Mouse (Mus musculus): Measurements from ENCODE around the gene Pdcd2. TPM values are rescaled to one million over a fixed set of nuclear protein-coding genes. Genes with fewer than 3 reads are reported as not detected.

Gene Pdcd2
- total and polyA plus RNA-seq, 3 experiments, result 102 to 314 (median 179) TPM

DNA sequence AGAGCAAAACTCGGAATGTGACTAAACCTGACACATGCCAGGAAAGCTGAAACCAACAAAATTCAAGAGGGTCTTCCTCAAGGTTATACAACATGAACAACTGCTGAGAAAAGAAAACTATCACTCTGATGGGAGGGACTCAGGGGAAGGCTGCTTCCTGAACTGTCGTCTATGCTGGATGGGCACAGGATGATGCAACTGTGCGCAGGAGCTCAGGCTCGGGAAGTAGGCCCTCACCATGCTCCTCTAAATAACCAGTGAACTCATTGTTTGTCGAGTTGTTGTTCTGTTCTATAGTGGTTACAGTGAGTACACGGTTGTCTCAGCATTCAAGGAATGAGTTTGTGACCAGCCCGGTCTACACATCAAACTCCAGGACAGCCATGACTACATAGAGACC is 36.6 kb downstream of the Pdcd2 start:
- no peak overlapping the region for H3K4me3 ChIP-seq (ENCODE audit: low read depth, low read length)
- ATAC-seq (ENCODE audit: extremely low read depth, insufficient number of reproducible peaks, low FRiP score, poor library complexity, severe bottlenecking), result no peak

DNA sequence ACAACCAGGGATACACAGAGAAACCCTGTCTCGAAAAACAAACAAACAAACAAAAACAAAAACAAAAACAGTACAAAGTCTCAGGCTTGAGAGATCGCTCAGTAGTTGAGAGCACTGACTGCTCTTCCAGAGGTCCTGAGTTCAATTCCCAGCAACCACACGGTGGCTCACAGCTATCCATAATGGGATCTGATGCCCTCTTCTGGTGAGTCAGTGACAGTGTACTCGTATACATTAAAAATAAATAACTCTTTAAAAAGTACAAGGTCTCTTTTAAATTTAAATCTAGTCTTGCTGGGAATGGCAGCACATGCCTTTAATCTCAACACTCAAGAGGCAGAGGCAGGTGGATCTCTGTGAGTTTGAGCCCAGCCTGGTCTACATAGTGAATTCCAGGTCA is 54.4 kb downstream of the Pdcd2 start:
- no peaks in the 10 kb centered on the region for H3K9me3 ChIP-seq (replicated peaks)
- TF ChIP-seq POLR2AphosphoS5 (IDR thresholded peaks at IDR 0.05; ENCODE audit: insufficient replicate concordance, low read depth, low read length), result no peak
- TF ChIP-seq GATA1 (IDR thresholded peaks at IDR 0.05; ENCODE audit: borderline replicate concordance, low read length), result no peak
- TF ChIP-seq GATA2 (IDR thresholded peaks at IDR 0.05; ENCODE audit: borderline replicate concordance, low read depth, low read length), result no peak
- DNase-seq (ENCODE audit: low spot score) (no peak), ATAC-seq (ENCODE audit: extremely low read depth, insufficient number of reproducible peaks, low FRiP score, poor library complexity, severe bottlenecking) (no peak)
- no peak overlapping the region for H3K4me3 ChIP-seq (ENCODE audit: low read depth, low read length)
- H3K4me1 ChIP-seq (ENCODE audit: insufficient read depth, low read depth, low read length), result peaks cover 2% of the 10 kb centered on the region; the same call in 1 of the 2 replicates
- H3K27me3 ChIP-seq (ENCODE audit: insufficient read depth, low read length), result no peaks in the 10 kb centered on the region
- peaks cover 82% of the 10 kb centered on the region for H3K36me3 ChIP-seq (replicated peaks)

More for the DNA sequence above, 36.6 kb downstream of the Pdcd2 start:
- Histone ChIP-seq H3K27me3 (ENCODE audit: insufficient read depth, low read length) (no peaks in the 10 kb centered on the region), H3K36me3 (replicated peaks) (peaks cover 65% of the 10 kb centered on the region), H3K9me3 (replicated peaks) (no peaks in the 10 kb centered on the region), H3K4me1 (ENCODE audit: insufficient read depth, low read depth, low read length) (peaks cover 18% of the 10 kb centered on the region)
- TF ChIP-seq CTCF (IDR thresholded peaks at IDR 0.05; ENCODE audit: low read depth, low read length), result no peak
- no peak for TF ChIP-seq GATA2 (IDR thresholded peaks at IDR 0.05; ENCODE audit: borderline replicate concordance, low read depth, low read length)
- TF ChIP-seq GATA1 (IDR thresholded peaks at IDR 0.05; ENCODE audit: borderline replicate concordance, low read length), result no peak
- TF ChIP-seq TAL1 (conservative IDR thresholded peaks at IDR 0.05; ENCODE audit: low read depth, low read length), result no peak
- no peak for TF ChIP-seq POLR2AphosphoS5 (IDR thresholded peaks at IDR 0.05; ENCODE audit: insufficient replicate concordance, low read depth, low read length)
- DNase-seq (ENCODE audit: low spot score), result no peak

Other genes starting within 250 kb of the Pdcd2 start
- not detected in 2 replicates for gene Dll1, start 150.4 kb downstream of the Pdcd2 start, total RNA-seq (2014; fragmentation: Nextera tagmentation)
- not detected in 2 replicates for gene Dll1, start 150.4 kb downstream of the Pdcd2 start, total RNA-seq (2017)
- not detected in 2 replicates for gene Dll1, start 150.4 kb downstream of the Pdcd2 start, polyA plus RNA-seq (2012)
- gene Fam120b, start 131.1 kb downstream of the Pdcd2 start, total RNA-seq (2014; fragmentation: Nextera tagmentation), result 21.8 and 26.3 TPM in 2 replicates
- gene Fam120b, start 131.1 kb downstream of the Pdcd2 start, total RNA-seq (2017), result 21.1 and 23.4 TPM in 2 replicates
- 3.1 and 5.1 TPM in 2 replicates for gene Fam120b, start 131.1 kb downstream of the Pdcd2 start, polyA plus RNA-seq (2012)
- 69.1 and 72.5 TPM in 2 replicates for gene Psmb1, start 27.6 kb downstream of the Pdcd2 start, total RNA-seq (2014; fragmentation: Nextera tagmentation)
- 194 and 265 TPM in 2 replicates for gene Psmb1, start 27.6 kb downstream of the Pdcd2 start, total RNA-seq (2017)
- 11.7 and 59.3 TPM in 2 replicates for gene Psmb1, start 27.6 kb downstream of the Pdcd2 start, polyA plus RNA-seq (2012)
- gene Tbp, start 27.4 kb downstream of the Pdcd2 start, total RNA-seq (2014; fragmentation: Nextera tagmentation), result 176 and 189 TPM in 2 replicates
- gene Tbp, start 27.4 kb downstream of the Pdcd2 start, total RNA-seq (2017), result 64.7 and 66.5 TPM in 2 replicates
- gene Tbp, start 27.4 kb downstream of the Pdcd2 start, polyA plus RNA-seq (2012), result 9.8 and 11.9 TPM in 2 replicates
- gene Prdm9, start 37.1 kb upstream of the Pdcd2 start, total RNA-seq (2014; fragmentation: Nextera tagmentation), result 9.2 and 16.0 TPM in 2 replicates
- 3.2 and 5.4 TPM in 2 replicates for gene Prdm9, start 37.1 kb upstream of the Pdcd2 start, total RNA-seq (2017)
- gene Prdm9, start 37.1 kb upstream of the Pdcd2 start, polyA plus RNA-seq (2012), result 1.1 TPM in 2 replicates
- gene Chd1, start 177.7 kb upstream of the Pdcd2 start, total RNA-seq (2014; fragmentation: Nextera tagmentation), result 75.3 and 75.6 TPM in 2 replicates
- gene Chd1, start 177.7 kb upstream of the Pdcd2 start, total RNA-seq (2017), result 47.9 and 56.9 TPM in 2 replicates
- 67.3 and 83.8 TPM in 2 replicates for gene Chd1, start 177.7 kb upstream of the Pdcd2 start, polyA plus RNA-seq (2012)

Data from G1E (cell line).